Mouse (Mus musculus) forebrain, embryonic 11.5 days (tissue): Measurements from ENCODE around the gene Tmc6. TPM values are rescaled to one million over a fixed set of nuclear protein-coding genes. Genes with fewer than 3 reads are reported as not detected.

ENCODE experiments used
- ATAC-seq: fragments of 200-750 bp; cut with Nextera tagmentation; replicated peaks from 2 replicates; pipeline ENCODE4 v1.8.0; 2017; ENCODE audit warnings: moderate TSS enrichment; ENCODE audit not compliant: low FRiP score
- DNase-seq: peaks from one replicate; pipeline ENCODE4 v3.0.0-alpha.2; 2017; ENCODE audit warnings: low spot score
- H3K27ac ChIP-seq: fragments of 300-500 bp; sonication (generic); 2 replicates; pipeline ENCODE4 v1.5.1; 2014; ENCODE audit warnings: low read depth, low read length
- H3K27me3 ChIP-seq: fragments of 300-500 bp; sonication (generic); 2 replicates; pipeline ENCODE4 v1.6.1; 2014; ENCODE audit warnings: mild to moderate bottlenecking, low read length, mixed read lengths; ENCODE audit not compliant: control insufficient read depth, insufficient read depth
- H3K36me3 ChIP-seq: fragments of 300-500 bp; sonication (generic); 2 replicates; pipeline ENCODE4 v1.6.1; 2014; ENCODE audit warnings: mild to moderate bottlenecking, low read length, moderate library complexity, mixed read lengths; ENCODE audit not compliant: control insufficient read depth, insufficient read depth
- H3K4me1 ChIP-seq: fragments of 300-500 bp; sonication (generic); replicated peaks from 2 replicates; pipeline ENCODE4 v1.6.1; 2014; ENCODE audit warnings: low read length, mixed read lengths; ENCODE audit not compliant: control insufficient read depth, insufficient read depth
- H3K4me2 ChIP-seq: fragments of 300-500 bp; sonication (generic); 2 replicates; pipeline ENCODE4 v1.6.1; 2014; ENCODE audit warnings: low read depth, mild to moderate bottlenecking, low read length, moderate library complexity, mixed read lengths; ENCODE audit not compliant: severe bottlenecking
- H3K4me3 ChIP-seq: fragments of 300-500 bp; sonication (generic); 2 replicates; pipeline ENCODE4 v1.5.1; 2014; ENCODE audit warnings: low read depth, low read length
- H3K9ac ChIP-seq: fragments of 300-500 bp; sonication (generic); 2 replicates; pipeline ENCODE4 v1.6.1; 2014; ENCODE audit warnings: low read length
- H3K9me3 ChIP-seq: fragments of 300-500 bp; sonication (generic); 2 replicates; pipeline ENCODE4 v1.6.1; 2016; ENCODE audit warnings: low read length, mixed read lengths; ENCODE audit not compliant: control insufficient read depth
- WGBS: fragments of 180-500 bp; shearing (Covaris S2); extraction: QIAGEN DNeasy Blood & Tissue Kit; methylation state at CpG from one replicate; pipeline ENCODE4 v1.1.7; 2014; 5-methylcytosine and 5-hydroxymethylcytosine counted together
- polyA plus RNA-seq: library from polyadenylated mRNA; unstranded; fragments of >200 nt; fragmentation: Nextera tagmentation; extraction: Ambion mirVana; gene quantifications from 2 replicates; pipeline ENCODE4 v1.2.1, GENCODE M21; 2014

Gene Tmc6
- polyA plus RNA-seq, 1 experiment from 2014 or later: 5.9 TPM

DNA sequence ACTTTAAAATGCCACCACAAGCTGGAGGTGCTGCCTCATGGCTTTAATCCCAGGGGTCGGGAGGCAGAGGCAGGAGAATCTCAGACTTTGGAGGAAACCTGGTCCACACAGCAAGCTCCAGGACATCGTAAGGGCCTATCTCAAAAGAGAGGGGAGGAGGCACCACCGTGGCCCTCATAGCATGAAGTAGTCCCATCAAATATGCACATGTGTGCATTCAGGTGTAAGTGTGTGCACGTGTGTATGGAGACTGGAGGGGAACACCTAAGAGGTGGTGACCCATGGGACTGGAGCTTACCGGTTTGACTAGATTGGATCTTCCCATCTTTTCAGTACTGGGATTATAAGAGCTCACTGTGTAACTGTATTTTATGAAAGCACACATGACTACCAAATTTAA lies 53.8 kb downstream of the Tmc6 start:
- Histone ChIP-seq H3K27me3 (no peaks in the 10 kb centered on the region), H3K9ac (no peak overlapping the region), H3K36me3 (no peaks in the 10 kb centered on the region), H3K4me2 (no peak overlapping the region), H3K4me3 (no peak overlapping the region), H3K9me3 (no peaks in the 10 kb centered on the region), H3K4me1 (no peaks in the 10 kb centered on the region), H3K27ac (no peak overlapping the region)
- DNase-seq: no peak
- 92% methylated on average over 5 of the region's 5 CpGs for WGBS
- no peak for ATAC-seq

DNA sequence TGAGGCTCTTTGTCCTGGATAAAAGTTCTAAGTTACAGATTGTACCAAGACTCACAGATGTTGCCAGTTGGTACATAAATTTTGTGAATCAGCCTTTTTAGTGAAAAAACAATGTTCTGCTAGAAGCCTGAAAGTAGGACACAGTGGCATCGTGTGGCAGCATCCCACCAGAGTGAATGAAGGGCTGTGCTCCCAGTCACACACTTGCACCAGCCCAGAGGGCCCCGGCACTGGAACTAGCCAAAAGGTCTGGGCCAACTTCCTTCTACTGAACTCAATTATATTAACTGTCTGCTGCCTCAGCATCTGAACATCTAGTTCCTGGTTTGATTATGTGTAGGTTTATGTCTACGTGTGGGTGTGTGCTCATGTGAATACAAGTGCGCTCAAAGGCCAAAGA lies 55.0 kb downstream of the Tmc6 start:
- H3K4me1 ChIP-seq: no peaks in the 10 kb centered on the region
- DNase-seq (no peak), ATAC-seq (no peak)
- no peaks in the 10 kb centered on the region for H3K27me3 ChIP-seq
- 93% methylated on average over 4 of the region's 4 CpGs for WGBS
- no peak overlapping the region for H3K27ac ChIP-seq
- no peaks in the 10 kb centered on the region; the same call in 1 of the 2 replicates for H3K36me3 ChIP-seq
- no peak overlapping the region for H3K4me2 ChIP-seq
- no peaks in the 10 kb centered on the region for H3K9me3 ChIP-seq
- no peak overlapping the region for H3K4me3 ChIP-seq
- H3K9ac ChIP-seq: no peak overlapping the region

DNA sequence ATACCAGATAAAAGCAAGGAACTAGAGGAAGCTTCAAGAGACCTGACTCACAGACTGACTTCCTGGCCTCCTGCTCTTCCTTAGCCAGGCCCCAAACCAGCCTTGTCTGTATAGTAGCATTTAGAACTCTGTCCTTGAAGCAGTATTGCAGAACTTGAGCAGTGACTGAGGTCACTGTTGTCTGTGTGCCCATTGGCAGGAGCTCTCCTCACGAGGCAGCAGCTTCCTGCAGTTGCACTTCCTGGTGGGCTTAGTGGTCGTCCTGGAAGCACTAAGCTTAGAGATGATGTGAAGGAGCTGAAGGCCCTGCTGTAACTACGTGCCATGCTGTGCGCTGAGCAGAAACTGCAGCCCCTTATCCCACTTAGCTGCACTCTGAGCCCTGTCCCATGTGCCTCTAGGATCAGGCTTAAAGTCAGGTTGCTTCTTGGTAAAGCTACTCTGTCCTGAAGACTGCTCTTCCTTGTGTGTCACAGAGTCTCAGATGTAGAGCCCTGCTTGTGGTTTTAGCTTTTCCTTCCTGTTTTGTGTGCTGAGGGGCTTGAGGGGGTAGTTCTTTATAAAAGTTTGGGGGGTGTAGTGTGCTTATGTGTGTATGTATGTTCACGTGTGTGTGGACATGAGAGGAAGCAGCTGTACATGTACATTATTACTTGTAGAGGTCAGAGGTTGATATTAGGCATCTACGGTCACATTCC lies 57.2 kb downstream of the Tmc6 start:
- no peak overlapping the region for H3K4me3 ChIP-seq
- no peak overlapping the region for H3K27ac ChIP-seq
- no peaks in the 10 kb centered on the region for H3K4me1 ChIP-seq
- H3K9ac ChIP-seq: no peak overlapping the region
- no peak for ATAC-seq
- no peaks in the 10 kb centered on the region for H3K27me3 ChIP-seq
- no peaks in the 10 kb centered on the region for H3K9me3 ChIP-seq
- H3K4me2 ChIP-seq: no peak overlapping the region
- no peak for DNase-seq
- WGBS: 84% methylated on average over 6 of the region's 6 CpGs
- H3K36me3 ChIP-seq: peaks cover 4% of the 10 kb centered on the region

DNA sequence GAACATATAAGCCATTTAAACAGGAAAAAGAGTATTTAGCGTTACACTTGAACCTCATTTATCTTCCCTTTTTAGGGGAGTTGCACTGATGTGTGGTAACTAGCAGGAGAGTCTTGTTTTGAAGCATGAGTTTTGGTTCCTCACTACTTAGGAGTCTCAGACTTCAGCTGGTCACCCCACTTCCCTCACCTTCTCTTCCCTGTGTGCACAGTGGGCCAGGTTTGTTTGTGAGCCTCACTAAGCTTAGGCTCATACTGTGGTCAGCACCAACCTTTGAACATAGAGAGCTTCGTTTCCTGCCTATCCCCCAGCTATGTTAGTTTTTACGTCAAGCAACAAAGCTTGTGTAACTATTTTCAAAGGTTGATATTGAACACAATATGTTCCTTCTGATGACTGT lies 63.2 kb downstream of the Tmc6 start:
- WGBS: 95% methylated on average over 3 of the region's 3 CpGs
- no peak for DNase-seq

More for the DNA sequence above, 63.2 kb downstream of the Tmc6 start:
- Histone ChIP-seq H3K27ac (no peak overlapping the region), H3K9me3 (no peaks in the 10 kb centered on the region), H3K4me1 (no peaks in the 10 kb centered on the region), H3K9ac (no peak overlapping the region), H3K27me3 (no peaks in the 10 kb centered on the region), H3K36me3 (peaks cover 10% of the 10 kb centered on the region), H3K4me3 (no peak overlapping the region), H3K4me2 (no peak overlapping the region)
- ATAC-seq: no peak

Other genes with a start within 250 kb of the Tmc6 start
- 18.5 and 18.8 TPM in 2 replicates for gene Tnrc6c, start 127.9 kb downstream of the Tmc6 start, polyA plus RNA-seq
- 2.0 and 2.4 TPM in 2 replicates for gene Tmc8, start 122 bp downstream of the Tmc6 start, polyA plus RNA-seq
- 0.60 and 1.5 TPM in 2 replicates for gene 6030468B19Rik, start 15.5 kb upstream of the Tmc6 start, polyA plus RNA-seq
- gene Gm20708, start 27.5 kb upstream of the Tmc6 start, polyA plus RNA-seq: 0.55 and 0.87 TPM in 2 replicates
- gene Syngr2, start 27.5 kb upstream of the Tmc6 start, polyA plus RNA-seq: 32.7 and 36.6 TPM in 2 replicates
- 6.0 and 6.8 TPM in 2 replicates for gene Afmid, start 43.7 kb upstream of the Tmc6 start, polyA plus RNA-seq
- 118 and 124 TPM in 2 replicates for gene Tk1, start 43.9 kb upstream of the Tmc6 start, polyA plus RNA-seq
- 355 and 365 TPM in 2 replicates for gene Birc5, start 67.1 kb upstream of the Tmc6 start, polyA plus RNA-seq
- gene Tmem235, start 78.6 kb upstream of the Tmc6 start, polyA plus RNA-seq: not detected in 2 replicates
- 3.2 and 4.0 TPM in 2 replicates for gene Tha1, start 91.3 kb upstream of the Tmc6 start, polyA plus RNA-seq
- 5.4 and 5.9 TPM in 2 replicates for gene Socs3, start 187.8 kb upstream of the Tmc6 start, polyA plus RNA-seq
- 43.4 and 45.7 TPM in 2 replicates for gene Pgs1, start 204.1 kb upstream of the Tmc6 start, polyA plus RNA-seq